Mouse (Mus musculus) C2C12 (cell line): ENCODE measurements at regions not wholly inside any gene's neighbourhood (a gene's known extent, or its start where the extent isn't known, plus 50 kb on each side); places are given as distances from the start of the nearest gene placed in this dataset.
A peak's percentile ranks its signal among the peaks of the same experiment; 100 is the strongest.

Experiments used
- H3K27me3 ChIP-seq: one replicate; pipeline ENCODE4 v1.6.1; 2011; ENCODE audit not compliant: control insufficient read depth, insufficient read depth, insufficient read length
- H3K36me3 ChIP-seq: one replicate; pipeline ENCODE4 v1.6.1; 2011; ENCODE audit not compliant: control insufficient read depth, insufficient read depth
- H3K4me3 ChIP-seq: one replicate; pipeline ENCODE4 v1.5.1; 2011; ENCODE audit warnings: mild to moderate bottlenecking, control low read depth; ENCODE audit not compliant: poor library complexity, insufficient read depth, severe bottlenecking
- H3K79me2 ChIP-seq: one replicate; pipeline ENCODE4 v1.6.1; 2011; ENCODE audit not compliant: control insufficient read depth, insufficient read depth
- H3K79me3 ChIP-seq: one replicate; pipeline ENCODE4 v1.6.1; 2011; ENCODE audit warnings: low read depth, control low read depth
- H3ac ChIP-seq: one replicate; pipeline ENCODE3; 2011; ENCODE audit warnings: low read depth; ENCODE audit not compliant: control insufficient read depth, insufficient read length
- CEBPB ChIP-seq: IDR thresholded peaks from one replicate; pipeline ENCODE4 v1.6.1; 2011; ENCODE audit warnings: low read depth, mild to moderate bottlenecking, control low read depth, moderate library complexity
- CTCF ChIP-seq: IDR thresholded peaks from one replicate; pipeline ENCODE4 v1.5.1; 2011; ENCODE audit not compliant: control insufficient read depth, insufficient read depth, insufficient read length
- FOSL1 ChIP-seq: IDR thresholded peaks from one replicate; pipeline ENCODE4 v1.8.0; 2011; ENCODE audit warnings: mild to moderate bottlenecking, low read length; ENCODE audit not compliant: poor library complexity, insufficient read depth, severe bottlenecking
- MAX ChIP-seq: IDR thresholded peaks from one replicate; pipeline ENCODE4 v1.6.1; 2011; ENCODE audit warnings: mild to moderate bottlenecking, control low read depth
- MYOD1 ChIP-seq: IDR thresholded peaks from one replicate; pipeline ENCODE4 v1.6.1; 2011; ENCODE audit warnings: low read depth; ENCODE audit not compliant: control insufficient read depth, insufficient read length
- MYOG ChIP-seq: IDR thresholded peaks from one replicate; pipeline ENCODE4 v1.6.1; 2011; ENCODE audit not compliant: control insufficient read depth, insufficient read length; ENCODE audit errors: extremely low read depth
- USF1 ChIP-seq: IDR thresholded peaks from one replicate; pipeline ENCODE4 v1.6.1; 2011; ENCODE audit warnings: low read depth, mild to moderate bottlenecking, control low read depth, moderate library complexity

- peak; percentile 58 for TF ChIP-seq FOSL1
- TF ChIP-seq USF1 = no peak
- no peak for TF ChIP-seq MYOG
- TF ChIP-seq CEBPB = peak; percentile 88
- peak; percentile 60 for TF ChIP-seq MAX
- TF ChIP-seq MYOD1 = peak; percentile 59
- H3K79me2 ChIP-seq = no peaks in the 10 kb centered on the region
These were observed 275.1 kb upstream of the Gm21798 start for GRCm38 (mm10) chr15:64542250-64542901.

GRCm38 (mm10) chr15:64542908-64543307, 274.6 kb upstream of the Gm21798 start:
- no peak for TF ChIP-seq USF1
- TF ChIP-seq MAX = no peak
- no peak for TF ChIP-seq FOSL1
- no peak for TF ChIP-seq CEBPB
- no peak for TF ChIP-seq MYOG
- no peak for TF ChIP-seq MYOD1
- no peak for TF ChIP-seq CTCF
- Histone ChIP-seq H3K27me3 (no peaks in the 10 kb centered on the region), H3K36me3 (no peaks in the 10 kb centered on the region), H3ac (no peak overlapping the region), H3K79me3 (no peaks in the 10 kb centered on the region), H3K4me3 (no peak overlapping the region), H3K79me2 (no peaks in the 10 kb centered on the region)

More at GRCm38 (mm10) chr15:64542250-64542901, 275.1 kb upstream of the Gm21798 start:
- H3K79me3 ChIP-seq = no peaks in the 10 kb centered on the region
- H3ac ChIP-seq = no peak overlapping the region
- H3K36me3 ChIP-seq = no peaks in the 10 kb centered on the region
- H3K27me3 ChIP-seq = no peaks in the 10 kb centered on the region
- H3K4me3 ChIP-seq = no peak overlapping the region

GRCm38 (mm10) chr15:64546035-64546434, 271.5 kb upstream of the Gm21798 start:
- Histone ChIP-seq H3K79me3 (no peaks in the 10 kb centered on the region), H3K27me3 (no peaks in the 10 kb centered on the region), H3K79me2 (no peaks in the 10 kb centered on the region), H3ac (no peak overlapping the region), H3K36me3 (peaks cover 13% of the 10 kb centered on the region), H3K4me3 (no peak overlapping the region)
- no peak for TF ChIP-seq MAX
- TF ChIP-seq CEBPB = peak; percentile 48

GRCm38 (mm10) chr15:64557540-64557939, 260.0 kb upstream of the Gm21798 start:
- H3ac ChIP-seq = no peak overlapping the region
- no peak for TF ChIP-seq USF1
- TF ChIP-seq CTCF = no peak
- TF ChIP-seq MYOG = no peak
- TF ChIP-seq MAX = no peak
- TF ChIP-seq CEBPB = no peak
- no peak for TF ChIP-seq MYOD1
- no peak for TF ChIP-seq FOSL1
- no peaks in the 10 kb centered on the region for H3K27me3 ChIP-seq
- H3K79me3 ChIP-seq = no peaks in the 10 kb centered on the region
- no peak overlapping the region for H3K4me3 ChIP-seq
- no peaks in the 10 kb centered on the region for H3K36me3 ChIP-seq
- H3K79me2 ChIP-seq = no peaks in the 10 kb centered on the region

GRCm38 (mm10) chr15:64558220-64558619, 259.3 kb upstream of the Gm21798 start:
- H3K79me3 ChIP-seq = no peaks in the 10 kb centered on the region
- TF ChIP-seq CEBPB (peak; percentile 83), MYOD1 (no peak), CTCF (no peak), USF1 (no peak), FOSL1 (peak; percentile 93), MYOG (no peak), MAX (peak; percentile 27)

GRCm38 (mm10) chr15:64562431-64563111, 254.9 kb upstream of the Gm21798 start:
- Histone ChIP-seq H3K79me3 (no peaks in the 10 kb centered on the region), H3K4me3 (no peak overlapping the region)
- TF ChIP-seq MYOD1 = no peak
- no peak for TF ChIP-seq MAX
- no peak for TF ChIP-seq MYOG
- no peak for TF ChIP-seq CTCF
- TF ChIP-seq CEBPB = no peak
- TF ChIP-seq FOSL1 = no peak
- TF ChIP-seq USF1 = no peak

More at GRCm38 (mm10) chr15:64558220-64558619, 259.3 kb upstream of the Gm21798 start:
- Histone ChIP-seq H3K36me3 (no peaks in the 10 kb centered on the region), H3K4me3 (no peak overlapping the region), H3ac (no peak overlapping the region), H3K27me3 (no peaks in the 10 kb centered on the region), H3K79me2 (no peaks in the 10 kb centered on the region)

More at GRCm38 (mm10) chr15:64562431-64563111, 254.9 kb upstream of the Gm21798 start:
- Histone ChIP-seq H3K27me3 (no peaks in the 10 kb centered on the region), H3K36me3 (no peaks in the 10 kb centered on the region), H3K79me2 (no peaks in the 10 kb centered on the region), H3ac (no peak overlapping the region)
